Mouse (Mus musculus) neural tube, embryonic 15.5 days (tissue): Measurements from ENCODE around the gene Cacna1e. TPM values are rescaled to one million over a fixed set of nuclear protein-coding genes. Genes with fewer than 3 reads are reported as not detected.
A peak's percentile ranks its signal among the peaks of the same experiment; 100 is the strongest.

Experiments
- ATAC-seq: fragments of 200-750 bp; cut with Nextera tagmentation; 2 replicates; pipeline ENCODE4 v1.8.0; 2017; ENCODE audit warnings: mild to moderate bottlenecking, moderate TSS enrichment, moderate library complexity; ENCODE audit not compliant: low FRiP score
- H3K27ac ChIP-seq: fragments of 300-500 bp; sonication (generic); replicated peaks from 2 replicates; pipeline ENCODE4 v1.5.1; 2015; ENCODE audit warnings: mild to moderate bottlenecking, inconsistent platforms
- H3K27me3 ChIP-seq: fragments of 300-500 bp; sonication (generic); replicated peaks from 2 replicates; pipeline ENCODE4 v1.6.1; 2015; ENCODE audit warnings: inconsistent platforms
- H3K36me3 ChIP-seq: fragments of 300-500 bp; sonication (generic); 2 replicates; pipeline ENCODE4 v1.6.1; 2015; ENCODE audit warnings: inconsistent platforms
- H3K4me1 ChIP-seq: fragments of 300-500 bp; sonication (generic); 2 replicates; pipeline ENCODE4 v1.6.1; 2015; ENCODE audit warnings: inconsistent platforms
- H3K4me2 ChIP-seq: fragments of 300-500 bp; sonication (generic); 2 replicates; pipeline ENCODE4 v1.6.1; 2015; ENCODE audit warnings: inconsistent platforms, mild to moderate bottlenecking, moderate library complexity
- H3K4me3 ChIP-seq: fragments of 300-500 bp; sonication (generic); replicated peaks from 2 replicates; pipeline ENCODE4 v1.5.1; 2015; ENCODE audit warnings: mild to moderate bottlenecking, inconsistent platforms
- H3K9ac ChIP-seq: fragments of 300-500 bp; sonication (generic); replicated peaks from 2 replicates; pipeline ENCODE4 v1.6.1; 2015; ENCODE audit warnings: mild to moderate bottlenecking, inconsistent platforms
- H3K9me3 ChIP-seq: fragments of 300-500 bp; sonication (generic); replicated peaks from 2 replicates; pipeline ENCODE4 v1.6.1; 2016; ENCODE audit warnings: inconsistent platforms
- WGBS: fragments of 180-500 bp; shearing (Covaris S2); methylation state at CpG from one replicate; pipeline ENCODE4 v1.1.7; 2015; ENCODE audit warnings: mixed read lengths; 5-methylcytosine and 5-hydroxymethylcytosine counted together
- polyA plus RNA-seq: library from polyadenylated mRNA; unstranded; fragments of >200 nt; fragmentation: Nextera tagmentation; extraction: Ambion mirVana; gene quantifications from 2 replicates; pipeline ENCODE4 v1.2.1, GENCODE M21; 2015

The Cacna1e gene
- polyA plus RNA-seq, 1 experiment from 2014 or later, result 17.1 TPM

DNA sequence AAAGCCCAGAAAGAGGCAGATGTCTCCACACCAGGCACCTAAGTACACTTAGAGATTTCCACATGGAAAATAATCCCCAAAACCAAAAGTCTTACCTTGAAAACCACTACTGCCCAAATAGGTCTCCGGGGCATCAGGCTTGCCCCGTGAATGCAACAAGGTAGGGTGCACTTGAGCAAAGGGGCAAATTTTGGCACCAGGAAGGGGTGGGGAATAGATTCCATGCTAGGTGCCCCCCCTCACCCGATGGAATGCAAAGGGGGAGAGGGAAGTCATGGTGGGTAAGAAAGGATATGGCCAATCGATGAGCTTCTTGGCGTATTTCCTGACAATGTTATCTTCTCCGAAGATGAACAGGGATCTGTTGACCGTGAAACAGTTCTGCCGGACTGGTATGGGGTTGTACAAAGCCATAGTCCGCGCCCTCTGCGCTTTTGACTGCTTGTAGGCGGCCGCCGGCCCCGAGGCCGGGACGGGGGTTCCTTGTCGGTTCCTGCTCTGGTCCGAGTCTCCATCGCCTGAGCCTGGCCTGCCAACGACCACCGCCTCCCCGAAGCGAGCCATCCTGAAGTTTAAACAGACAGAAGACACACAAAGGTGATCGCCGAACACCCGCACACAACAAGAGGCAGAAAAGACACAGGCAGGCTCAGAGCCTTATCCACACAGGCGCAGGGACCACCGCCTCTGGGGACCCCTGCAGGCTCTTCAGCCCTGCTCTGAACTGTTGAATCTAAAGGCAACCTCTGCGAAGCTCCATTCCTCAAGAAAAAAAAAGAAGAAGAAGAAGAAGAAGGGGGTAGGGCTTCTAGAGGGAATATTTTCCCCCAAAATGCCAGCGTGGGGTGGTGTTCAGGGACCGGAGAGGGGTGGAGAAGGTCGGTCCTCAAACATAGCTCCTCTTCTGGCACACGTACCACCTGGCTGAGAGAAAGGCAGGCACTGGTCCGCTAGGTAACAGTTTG, 158.7 kb downstream of the Cacna1e start:
- WGBS, result 22% methylated on average over 35 of the region's 35 CpGs
- Histone ChIP-seq H3K4me2 (peak overlapping the region; percentile 80), H3K36me3 (no peaks in the 10 kb centered on the region), H3K9me3 (no peaks in the 10 kb centered on the region), H3K9ac (peak overlapping the region; percentile 57), H3K27me3 (peaks cover 16% of the 10 kb centered on the region), H3K4me3 (peak overlapping the region; percentile 55), H3K4me1 (peaks cover 53% of the 10 kb centered on the region), H3K27ac (peak overlapping the region; percentile 82)
- ATAC-seq, result peak; percentile 39; the same call in 1 of the 2 replicates

DNA sequence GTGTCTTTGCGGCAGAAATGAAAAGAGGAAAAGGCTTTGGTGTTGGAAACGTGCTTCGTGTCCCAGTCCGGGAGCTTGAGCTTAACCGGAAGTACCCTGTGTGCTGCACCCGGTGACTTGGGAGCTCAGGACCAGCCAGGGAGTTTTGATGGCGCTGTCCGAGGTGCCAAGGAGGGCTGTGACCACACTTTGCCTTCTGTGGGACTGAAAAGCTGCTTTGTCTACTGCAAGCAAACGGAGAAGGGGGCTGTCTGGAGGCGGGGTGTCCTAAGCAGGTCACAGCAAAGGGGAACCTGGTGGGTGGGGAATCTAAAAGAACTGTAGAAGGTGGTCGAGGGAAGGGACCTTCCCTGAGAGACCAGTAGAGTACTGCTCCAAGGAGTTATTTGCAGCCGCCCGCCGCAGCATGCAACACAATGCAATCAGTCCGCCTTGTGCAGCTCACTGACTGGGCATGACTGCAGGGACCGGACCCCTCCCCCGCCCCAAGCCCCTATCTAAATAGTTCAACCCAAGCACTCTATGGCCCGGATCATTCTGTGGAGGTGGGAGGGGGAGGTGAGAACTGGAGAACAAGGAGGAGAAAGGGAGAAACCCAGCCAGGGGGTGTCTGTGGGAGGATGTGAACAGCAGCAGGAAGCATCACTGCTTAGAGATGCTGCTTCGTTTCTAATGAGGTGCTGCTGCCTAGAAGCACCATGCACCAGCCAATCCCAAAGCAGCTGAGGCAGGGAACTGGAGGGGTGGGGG, 160.6 kb downstream of the Cacna1e start:
- Histone ChIP-seq H3K27me3 (peaks cover 15% of the 10 kb centered on the region), H3K4me2 (peak overlapping the region; percentile 80), H3K4me3 (peak overlapping the region; percentile 55), H3K27ac (peak overlapping the region; percentile 69), H3K9ac (peak overlapping the region; percentile 57), H3K4me1 (peaks cover 62% of the 10 kb centered on the region), H3K9me3 (no peaks in the 10 kb centered on the region), H3K36me3 (no peaks in the 10 kb centered on the region)
- under 1% methylated on average over 19 of the region's 19 CpGs for WGBS
- peak; percentile 64 for ATAC-seq

DNA sequence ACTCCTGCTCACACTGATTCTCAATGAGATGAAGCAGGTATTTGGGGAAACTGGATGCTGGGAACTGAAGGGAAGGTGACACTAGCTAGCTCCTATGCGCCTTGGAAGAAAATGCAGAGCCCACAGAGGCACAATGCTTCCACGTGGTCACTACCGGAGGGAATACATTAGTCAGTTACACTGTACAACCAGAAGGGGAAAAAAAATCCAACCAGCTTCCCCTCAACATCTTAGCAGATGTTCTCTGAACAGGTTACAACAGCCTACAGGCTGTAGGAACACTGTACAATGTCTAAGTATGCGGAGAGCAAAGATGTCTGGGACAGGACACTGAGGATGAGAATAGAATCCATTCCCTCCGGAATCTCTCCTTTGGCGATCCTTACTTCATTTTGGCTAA, 161.2 kb downstream of the Cacna1e start:
- peaks cover 68% of the 10 kb centered on the region for H3K4me1 ChIP-seq
- H3K27ac ChIP-seq, result peak overlapping the region; percentile 69
- WGBS, result 17% methylated on average over 6 of the region's 6 CpGs
- peak overlapping the region; percentile 80 for H3K4me2 ChIP-seq
- peaks cover 9% of the 10 kb centered on the region for H3K27me3 ChIP-seq
- no peaks in the 10 kb centered on the region for H3K36me3 ChIP-seq
- peak; percentile 25; the same call in 1 of the 2 replicates for ATAC-seq
- H3K9ac ChIP-seq, result peak overlapping the region; percentile 57
- H3K4me3 ChIP-seq, result peak overlapping the region; percentile 55
- no peaks in the 10 kb centered on the region for H3K9me3 ChIP-seq

DNA sequence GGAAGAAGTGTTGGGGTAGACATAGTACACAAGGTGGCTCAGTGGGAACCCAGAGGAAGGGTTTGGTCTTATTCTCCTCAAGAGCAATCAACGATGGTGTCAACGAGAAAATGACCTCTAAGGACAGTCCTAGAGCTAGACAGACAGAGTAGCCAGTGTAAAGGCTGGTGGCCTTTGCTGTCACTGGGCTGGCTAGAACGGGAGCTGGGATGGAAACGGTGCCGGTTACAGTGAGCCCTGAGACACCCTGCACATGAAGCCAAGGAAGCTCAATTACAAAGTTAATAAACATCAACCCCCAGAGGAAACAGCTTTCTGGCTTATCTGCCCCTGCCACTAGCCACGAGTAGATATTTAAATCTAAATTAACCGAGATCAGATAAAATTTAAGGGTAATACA, 168.7 kb downstream of the Cacna1e start:
- peaks cover 3% of the 10 kb centered on the region; the same call in 1 of the 2 replicates for H3K36me3 ChIP-seq
- WGBS, result 80% methylated on average over 7 of the region's 7 CpGs
- no peak overlapping the region for H3K4me3 ChIP-seq

DNA sequence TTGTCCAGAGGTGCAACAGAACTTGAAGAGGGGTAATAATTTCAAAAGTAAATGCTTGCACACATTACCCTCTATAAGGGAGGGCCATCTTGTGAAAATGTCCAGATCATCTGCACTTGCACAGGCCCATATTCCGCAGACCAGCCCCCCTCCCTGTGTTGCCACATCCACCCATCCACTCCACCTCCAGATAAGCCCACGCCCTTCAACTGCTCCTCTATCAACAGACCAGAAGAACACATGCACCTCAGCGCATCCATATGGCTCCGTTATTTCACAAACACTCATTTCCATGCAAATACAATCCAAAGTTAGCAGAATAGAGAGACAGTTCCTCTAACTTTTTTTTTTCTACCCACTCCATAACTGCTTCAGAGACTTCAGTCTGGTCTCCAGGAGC, 171.6 kb downstream of the Cacna1e start:
- H3K9me3 ChIP-seq, result no peaks in the 10 kb centered on the region
- no peaks in the 10 kb centered on the region for H3K27me3 ChIP-seq
- peaks cover 3% of the 10 kb centered on the region; the same call in 1 of the 2 replicates for H3K36me3 ChIP-seq
- H3K27ac ChIP-seq, result no peak overlapping the region
- WGBS, result 91% methylated on average over 4 of the region's 4 CpGs
- no peaks in the 10 kb centered on the region for H3K4me1 ChIP-seq
- no peak overlapping the region for H3K9ac ChIP-seq
- no peak for ATAC-seq
- H3K4me2 ChIP-seq, result no peak overlapping the region
- no peak overlapping the region for H3K4me3 ChIP-seq

More for the DNA sequence above, 168.7 kb downstream of the Cacna1e start:
- Histone ChIP-seq H3K9me3 (no peaks in the 10 kb centered on the region), H3K4me1 (peaks cover 16% of the 10 kb centered on the region; the same call in 1 of the 2 replicates), H3K4me2 (no peak overlapping the region), H3K9ac (no peak overlapping the region), H3K27ac (no peak overlapping the region), H3K27me3 (no peaks in the 10 kb centered on the region)
- no peak for ATAC-seq

DNA sequence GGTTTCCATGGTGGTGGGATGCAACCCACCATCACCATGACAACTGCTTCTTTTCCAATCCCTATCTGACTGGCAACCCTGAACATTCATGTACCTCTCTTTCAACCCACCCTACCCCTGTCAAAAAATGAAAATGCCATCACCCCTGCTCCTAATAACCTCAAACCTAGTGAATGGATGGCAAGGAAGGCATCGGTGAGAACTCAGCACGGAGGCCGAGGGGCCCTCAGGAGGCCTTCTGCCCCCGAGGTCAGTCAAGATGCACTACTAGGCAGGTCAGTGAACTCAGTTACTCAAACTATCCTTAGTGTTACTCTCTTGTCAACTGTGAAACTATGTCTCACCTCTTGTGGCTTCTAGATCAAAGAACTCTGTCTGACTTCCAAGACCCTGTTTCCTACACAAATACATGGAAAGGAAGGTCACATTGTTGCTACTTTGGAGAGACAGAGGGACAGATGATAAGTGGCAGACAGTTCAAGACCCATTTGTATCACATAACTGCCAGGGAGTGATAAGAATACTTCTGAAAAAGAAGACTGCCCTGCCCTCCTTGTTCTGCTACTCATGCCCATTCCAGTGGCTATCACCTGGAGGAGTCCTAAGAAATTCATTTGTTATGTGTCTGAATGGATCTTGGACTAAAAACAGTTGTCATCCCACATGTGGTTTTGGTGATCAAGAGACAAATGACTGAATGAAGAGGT, 176.6 kb downstream of the Cacna1e start:
- no peak for ATAC-seq
- 92% methylated on average over 4 of the region's 4 CpGs for WGBS
- H3K9ac ChIP-seq, result no peak overlapping the region
- H3K4me3 ChIP-seq, result no peak overlapping the region
- peaks cover 32% of the 10 kb centered on the region for H3K4me1 ChIP-seq
- H3K27ac ChIP-seq, result no peak overlapping the region
- H3K4me2 ChIP-seq, result no peak overlapping the region
- H3K9me3 ChIP-seq, result no peaks in the 10 kb centered on the region
- no peaks in the 10 kb centered on the region for H3K27me3 ChIP-seq
- H3K36me3 ChIP-seq, result peaks cover 4% of the 10 kb centered on the region; the same call in 1 of the 2 replicates

DNA sequence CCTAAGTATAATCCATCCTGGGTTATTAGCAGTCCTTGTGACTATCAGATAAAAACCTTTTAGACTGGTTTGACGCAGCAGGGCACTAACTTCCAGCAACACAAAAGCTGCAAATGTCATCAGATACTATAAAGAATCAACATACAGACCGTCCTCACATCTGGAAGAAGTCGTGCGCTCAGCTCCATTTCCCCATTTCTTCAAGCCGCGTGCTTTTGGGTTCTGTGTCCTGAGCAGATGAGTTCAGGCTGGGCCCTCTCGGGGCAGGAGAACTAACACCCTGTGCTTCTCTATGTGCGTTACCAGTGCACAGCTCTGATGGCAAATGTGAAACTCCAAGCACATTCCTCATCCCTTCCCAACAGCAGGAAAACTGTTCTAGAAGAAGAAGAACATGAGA, 177.3 kb downstream of the Cacna1e start:
- H3K36me3 ChIP-seq, result peaks cover 4% of the 10 kb centered on the region; the same call in 1 of the 2 replicates
- no peaks in the 10 kb centered on the region for H3K27me3 ChIP-seq
- 78% methylated on average over 8 of the region's 8 CpGs for WGBS
- no peak overlapping the region for H3K4me3 ChIP-seq
- H3K4me1 ChIP-seq, result peaks cover 32% of the 10 kb centered on the region
- H3K4me2 ChIP-seq, result no peak overlapping the region
- no peak overlapping the region for H3K9ac ChIP-seq
- H3K27ac ChIP-seq, result no peak overlapping the region
- ATAC-seq, result no peak
- H3K9me3 ChIP-seq, result no peaks in the 10 kb centered on the region

DNA sequence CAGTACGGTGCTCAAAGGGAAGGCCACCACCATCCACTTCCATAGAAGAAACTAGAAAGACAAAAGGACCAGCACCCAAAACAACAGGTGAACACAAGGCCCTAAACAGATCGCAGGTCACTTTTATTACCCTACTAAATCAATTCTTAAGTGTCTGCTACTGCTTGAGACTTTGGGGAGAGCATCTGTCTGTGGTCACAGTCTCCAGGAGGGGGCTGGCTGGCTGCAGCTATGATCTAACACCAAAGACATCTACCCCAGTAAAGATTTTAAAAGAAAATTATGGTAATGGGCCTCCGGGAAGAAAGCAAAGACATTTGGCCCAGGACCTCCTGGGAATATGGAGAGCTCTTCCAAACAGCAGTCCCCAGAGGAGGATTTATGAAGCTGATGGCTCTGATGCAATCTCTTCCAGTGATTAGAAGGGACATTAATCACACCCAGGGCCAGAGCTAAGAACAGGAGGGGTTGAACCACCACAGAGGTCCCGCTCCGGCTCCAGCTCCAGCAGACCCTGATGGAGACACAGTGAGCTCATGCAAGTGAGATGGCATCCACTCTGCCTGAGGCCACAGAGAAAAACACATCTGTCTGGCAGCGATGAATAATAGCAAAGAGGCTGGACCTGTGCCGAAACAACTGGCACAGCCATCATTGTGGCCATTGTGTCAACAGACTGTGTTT, 178.3 kb downstream of the Cacna1e start:
- ATAC-seq, result peak; percentile 60
- no peaks in the 10 kb centered on the region for H3K27me3 ChIP-seq
- no peaks in the 10 kb centered on the region for H3K9me3 ChIP-seq
- H3K4me2 ChIP-seq, result no peak overlapping the region
- 33% methylated on average over 7 of the region's 7 CpGs for WGBS
- peaks cover 7% of the 10 kb centered on the region for H3K36me3 ChIP-seq
- no peak overlapping the region for H3K9ac ChIP-seq
- H3K4me3 ChIP-seq, result no peak overlapping the region
- H3K27ac ChIP-seq, result no peak overlapping the region
- H3K4me1 ChIP-seq, result peaks cover 32% of the 10 kb centered on the region

DNA sequence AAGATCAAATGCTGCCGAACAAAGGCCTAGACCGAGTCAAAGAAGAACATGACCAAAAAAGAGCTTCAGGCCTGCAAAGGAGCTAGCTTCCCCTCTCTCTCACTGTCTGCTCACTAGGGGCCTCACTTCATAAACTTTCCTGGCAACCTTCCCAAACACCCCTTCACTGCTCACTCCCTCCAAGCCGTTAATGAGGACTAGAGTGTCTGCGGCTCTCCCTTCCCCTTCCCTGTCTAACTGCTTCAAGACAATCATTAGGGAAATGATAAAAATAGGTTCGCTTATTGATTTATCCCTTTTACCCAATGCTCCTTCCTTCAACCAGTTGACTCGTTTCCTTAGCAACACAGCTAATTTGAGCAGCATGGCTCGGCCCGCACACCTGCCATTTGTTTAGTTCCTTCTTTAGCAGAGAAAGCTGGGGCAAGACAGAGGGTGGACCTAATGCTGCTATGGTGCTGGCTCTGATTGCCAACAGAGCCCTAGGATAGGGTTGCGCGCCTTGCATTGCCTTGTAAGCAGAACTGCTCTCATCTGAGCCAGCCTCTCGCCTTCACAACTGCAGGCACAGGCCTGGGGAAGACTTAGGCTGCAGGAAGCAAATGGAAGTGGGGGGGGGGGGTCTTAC, 179.6 kb downstream of the Cacna1e start:
- H3K9ac ChIP-seq, result no peak overlapping the region; the same call in 1 of the 2 replicates
- no peak overlapping the region for H3K4me3 ChIP-seq
- H3K9me3 ChIP-seq, result no peaks in the 10 kb centered on the region
- H3K27me3 ChIP-seq, result no peaks in the 10 kb centered on the region
- H3K4me2 ChIP-seq, result no peak overlapping the region
- H3K36me3 ChIP-seq, result peaks cover 12% of the 10 kb centered on the region
- peak; percentile 64; the same call in 1 of the 2 replicates for ATAC-seq
- WGBS, result 49% methylated on average over 11 of the region's 11 CpGs
- H3K27ac ChIP-seq, result peak overlapping the region; percentile 37; the same call in 1 of the 2 replicates
- peaks cover 32% of the 10 kb centered on the region for H3K4me1 ChIP-seq

DNA sequence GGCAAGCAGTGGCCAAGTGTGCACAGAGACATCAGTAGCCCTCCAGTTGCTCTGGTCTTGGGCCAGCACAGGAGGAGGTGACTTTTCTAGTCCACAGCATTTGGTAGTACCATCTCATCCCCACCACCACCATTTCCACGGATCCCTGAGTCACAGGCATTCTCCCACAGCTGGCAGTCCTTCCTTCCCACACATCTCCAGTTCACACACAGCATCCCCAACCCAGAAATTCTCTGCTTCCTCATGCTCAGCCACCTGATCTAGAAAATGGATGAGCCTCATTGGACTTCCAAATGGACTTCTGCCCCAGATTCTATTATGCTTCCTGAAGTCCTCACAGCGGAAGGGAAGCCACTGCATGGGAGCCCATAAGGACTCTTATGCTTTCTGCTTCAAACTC, 181.7 kb downstream of the Cacna1e start:
- Histone ChIP-seq H3K27ac (no peak overlapping the region), H3K4me2 (no peak overlapping the region), H3K4me1 (peaks cover 32% of the 10 kb centered on the region), H3K36me3 (peaks cover 16% of the 10 kb centered on the region), H3K9ac (no peak overlapping the region), H3K9me3 (no peaks in the 10 kb centered on the region), H3K4me3 (no peak overlapping the region), H3K27me3 (no peaks in the 10 kb centered on the region)
- ATAC-seq, result no peak
- 91% methylated on average over 2 of the region's 2 CpGs for WGBS
